Mouse (Mus musculus) urinary bladder, postnatal 36 days (tissue): Measurements from ENCODE around the gene Marc1.

Experiments used
- DNase-seq, 2 experiments: peaks; one replicate each; pipeline ENCODE4 v3.0.0; 2022; ENCODE audit warnings: low spot score in 2 of 2, mixed read lengths in 1 of 2

Marc1 gene

GRCm38 (mm10) chr1:184810780-184811575 is at the start of gene Marc1:
TSS of gene Marc1 (minus strand) at chr1:184811313.
- DNase-seq = no peak

- DNase-seq = no peak
Measured at GRCm38 (mm10) chr1:184860276-184860675, 49.2 kb upstream of the Marc1 start.

GRCm38 (mm10) chr1:184858253-184858652 is 47.1 kb upstream of the Marc1 start:
- no peak for DNase-seq

GRCm38 (mm10) chr1:184857216-184857615 is 46.1 kb upstream of the Marc1 start:
- no peak for DNase-seq

- DNase-seq = no peak
Measured at GRCm38 (mm10) chr1:184853922-184854321, 42.8 kb upstream of the Marc1 start.

DNA sequence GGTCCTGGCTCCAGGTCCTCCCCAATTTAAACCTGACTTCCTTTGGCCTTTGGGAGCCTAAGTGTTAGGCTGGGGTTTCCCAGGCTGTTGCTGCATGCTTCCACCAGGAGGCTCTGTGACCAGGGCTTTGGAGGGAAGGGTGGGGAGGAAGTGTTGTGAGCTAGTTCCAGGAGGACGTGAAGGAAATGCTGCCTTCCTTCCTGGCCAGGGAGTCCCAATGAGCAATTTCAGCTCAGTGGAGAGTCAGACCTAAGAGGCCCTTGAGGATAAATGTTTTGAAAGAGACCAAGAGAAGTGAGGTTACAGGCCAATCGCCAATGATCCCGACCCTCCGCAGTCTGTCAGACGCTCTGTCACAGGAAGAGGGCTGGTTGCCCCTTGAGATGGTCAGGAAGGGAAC is 42.2 kb upstream of the Marc1 start:
- peak; percentile 60 to 77 for DNase-seq

DNA sequence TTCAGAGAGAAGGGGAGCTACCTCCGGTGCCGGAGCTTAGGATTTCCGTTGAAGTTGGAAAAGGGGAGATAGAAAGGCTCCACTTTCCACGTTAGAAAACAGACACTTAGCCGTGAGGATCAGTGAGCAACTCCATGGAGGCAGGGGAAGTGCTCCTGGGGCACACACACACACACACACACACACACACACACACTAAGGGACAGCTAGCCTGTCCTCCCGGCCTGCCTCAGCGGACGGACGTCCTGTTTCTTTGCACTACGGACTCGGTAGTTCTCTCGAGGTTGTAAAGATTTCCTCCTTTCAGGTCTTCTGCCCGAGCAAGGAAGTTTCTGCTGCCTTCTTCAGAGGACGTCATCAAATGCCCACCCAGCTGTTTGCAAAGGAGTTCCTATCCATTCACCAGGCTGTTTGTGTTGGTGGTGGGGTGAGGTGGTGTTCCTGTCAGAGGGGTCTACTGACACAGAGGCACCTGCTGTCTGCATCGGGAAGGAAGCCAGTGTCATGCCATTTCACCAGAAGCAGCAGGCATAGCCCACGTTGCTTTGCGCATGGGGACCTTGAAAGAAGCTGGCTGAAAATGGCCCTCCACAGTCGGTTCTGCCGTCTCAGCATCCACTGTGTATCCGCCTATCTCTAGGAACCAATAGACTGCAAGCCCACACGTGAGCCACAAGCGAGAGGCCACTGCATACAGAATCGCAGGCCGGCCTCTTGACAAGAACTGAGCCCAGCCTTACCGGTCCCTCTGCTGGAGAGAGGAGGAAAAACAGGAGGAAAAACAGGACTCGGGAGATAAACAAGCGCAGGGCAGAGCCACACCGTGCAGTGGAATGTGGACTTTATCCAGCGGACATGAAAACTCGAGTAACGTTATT is 40.9 kb upstream of the Marc1 start:
- DNase-seq = peak; percentile 68 to 85

DNA sequence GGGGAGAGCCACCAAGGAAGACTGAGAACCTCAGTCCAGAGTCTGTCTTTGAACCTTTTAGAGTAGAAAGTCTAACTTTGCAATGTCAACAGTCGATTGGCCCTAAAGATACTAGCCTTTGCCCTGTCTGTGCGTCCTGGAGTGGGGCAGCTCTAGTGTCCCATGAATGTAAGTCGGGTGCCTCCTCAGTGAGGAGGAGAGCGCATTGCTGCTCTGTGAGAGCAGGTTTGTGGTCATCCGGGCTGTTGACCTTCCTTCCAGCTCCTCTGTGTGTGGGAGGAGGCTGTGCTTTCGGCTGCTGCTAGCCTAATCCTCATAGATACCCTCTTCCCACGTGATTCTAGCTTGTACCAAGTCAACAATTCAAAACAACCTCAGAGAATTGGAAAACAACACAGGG is 40.1 kb upstream of the Marc1 start:
- DNase-seq = no peak

- no peak for DNase-seq
Measured at GRCm38 (mm10) chr1:184846973-184847372, 35.9 kb upstream of the Marc1 start.

GRCm38 (mm10) chr1:184846092-184846750 is 35.1 kb upstream of the Marc1 start, which contains the start of gene Marc2:
TSS of gene Marc2 (minus strand) at chr1:184846451.
- DNase-seq = peak; percentile 26 to 33

DNA sequence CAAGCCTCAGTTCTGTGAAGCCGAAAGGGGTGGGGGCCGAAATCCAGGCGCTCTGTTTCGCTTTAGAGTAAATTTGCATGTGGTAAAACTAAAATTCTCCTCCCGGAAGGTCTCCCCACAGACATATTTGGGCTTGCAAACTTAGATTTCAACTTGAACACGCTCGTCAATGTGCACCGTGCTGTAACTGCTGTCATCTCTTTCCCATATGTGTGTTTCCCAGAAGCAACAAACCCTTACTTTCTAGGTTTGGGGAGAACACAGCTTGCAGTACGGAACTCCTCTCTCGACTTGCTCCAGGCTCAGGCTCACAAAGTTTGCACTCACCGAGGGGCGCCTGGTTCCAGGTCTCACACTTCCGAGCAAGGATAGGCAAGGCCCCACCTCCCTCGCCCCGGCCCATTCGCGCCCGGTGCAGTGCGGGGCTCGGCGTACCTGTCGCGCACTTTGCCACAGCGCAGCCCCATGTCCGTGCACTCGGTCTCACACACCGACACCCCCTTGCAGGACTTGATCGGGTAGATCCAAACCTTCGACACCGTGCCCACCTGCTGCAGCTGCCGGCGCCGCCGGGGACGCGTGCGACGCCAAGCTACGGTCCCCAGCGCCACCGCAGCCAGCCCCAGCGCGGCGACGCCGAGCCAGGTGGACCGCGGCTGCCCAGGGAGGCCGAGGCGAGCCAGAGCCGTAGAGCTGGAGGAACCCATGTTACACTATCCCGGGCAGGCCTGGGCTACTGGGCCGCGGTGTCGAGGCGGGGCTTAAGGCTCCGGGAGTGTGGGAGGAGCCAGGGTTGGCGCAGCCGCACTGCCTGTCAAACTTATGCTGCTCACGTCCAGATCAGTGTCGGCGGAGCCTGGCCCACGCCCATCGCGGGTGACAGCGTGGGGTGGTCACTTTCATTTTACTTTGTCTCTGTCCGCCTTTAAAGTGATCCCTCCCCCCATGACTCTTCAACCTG is 34.3 kb upstream of the Marc1 start:
- DNase-seq = peak; percentile 89 to 94

- DNase-seq = peak in 1 of 2 experiments; percentile 41
Measured at GRCm38 (mm10) chr1:184844326-184845066, 33.4 kb upstream of the Marc1 start.

DNA sequence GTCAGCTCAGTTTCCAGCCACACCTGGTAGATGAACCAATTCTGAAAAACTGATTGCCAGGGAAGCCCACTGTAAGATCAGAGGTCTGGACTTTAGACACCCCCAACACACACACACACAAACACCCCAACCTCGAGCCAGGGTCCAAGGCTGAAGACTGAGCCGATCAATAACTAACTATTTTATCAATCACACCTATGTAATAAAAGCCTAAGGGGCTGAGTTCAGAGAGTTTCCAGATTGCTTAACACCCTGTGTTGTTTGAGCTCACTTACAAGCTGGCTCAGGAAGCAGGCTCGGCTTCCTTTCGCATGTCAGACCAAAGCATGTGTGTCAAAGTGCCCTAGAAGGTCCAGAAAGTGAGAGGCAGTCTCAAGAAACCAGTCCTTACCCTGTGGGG is 26.5 kb upstream of the Marc1 start:
- DNase-seq = no peak

GRCm38 (mm10) chr1:184836350-184836749 is 25.2 kb upstream of the Marc1 start:
- DNase-seq = no peak

- DNase-seq = no peak
Measured at GRCm38 (mm10) chr1:184833499-184833898, 22.4 kb upstream of the Marc1 start.

DNA sequence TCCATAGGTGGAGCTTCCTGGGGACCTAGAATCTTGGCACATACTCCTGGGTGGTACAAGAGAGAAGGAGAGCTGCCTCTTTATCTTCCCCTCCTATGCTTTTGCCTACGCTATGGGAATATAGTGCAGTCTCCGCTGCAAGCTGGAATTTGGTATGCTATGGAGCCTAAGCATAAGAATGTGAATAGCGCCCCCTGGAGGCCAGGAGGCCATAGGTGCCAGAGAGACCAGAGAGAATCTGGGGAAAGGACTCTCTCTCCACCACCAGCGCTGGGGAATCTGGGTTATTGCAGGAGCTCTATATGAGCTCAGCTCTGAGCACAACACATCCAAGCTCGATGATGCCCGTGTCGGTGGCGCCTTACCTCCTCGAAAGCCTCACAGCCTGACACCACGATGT is 21.1 kb upstream of the Marc1 start:
- DNase-seq = no peak

DNA sequence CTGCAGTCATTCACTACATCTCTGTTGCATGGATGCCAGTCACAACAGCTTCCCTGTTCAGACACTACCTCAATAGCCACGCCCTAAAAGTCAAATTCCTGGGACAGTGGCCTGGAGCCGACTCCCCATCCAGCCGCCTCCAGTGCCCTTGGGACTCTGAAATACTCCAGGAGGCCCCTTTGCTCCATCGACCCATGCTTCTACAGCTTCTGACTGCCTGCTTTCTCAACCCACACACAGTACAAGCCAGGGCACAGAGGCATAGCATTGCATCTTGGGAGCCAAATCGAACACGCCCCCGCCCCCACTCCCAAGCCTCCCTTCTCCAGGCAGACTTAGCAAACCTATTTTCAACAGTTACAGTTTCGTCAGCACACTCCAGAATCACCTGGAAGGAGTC is 18.8 kb upstream of the Marc1 start:
- no peak for DNase-seq

DNA sequence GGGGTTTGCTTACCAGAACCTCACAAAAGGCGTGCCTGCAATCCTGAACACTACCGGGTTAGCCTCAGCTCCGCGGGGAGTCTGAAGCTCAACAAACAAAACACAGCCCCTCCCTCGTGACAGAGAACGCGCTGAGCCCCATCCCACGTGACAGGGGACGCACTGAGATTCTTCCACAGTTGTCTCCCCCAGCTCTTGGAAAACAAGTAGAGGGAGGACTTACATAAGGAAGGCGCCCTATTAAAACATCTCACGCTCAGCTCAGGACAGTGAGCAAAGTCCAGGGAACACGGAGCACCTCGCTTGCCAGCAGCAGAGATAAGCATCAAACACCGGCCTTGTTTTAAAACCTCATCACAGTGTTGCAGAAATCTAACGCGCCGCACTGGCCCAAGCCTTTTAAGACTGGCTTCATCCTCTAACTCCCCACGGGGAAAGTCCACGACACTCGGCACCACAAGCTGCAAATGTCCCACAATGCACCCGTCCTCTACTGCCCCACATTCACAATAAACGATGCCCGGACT is 16.1 kb upstream of the Marc1 start:
- no peak for DNase-seq

GRCm38 (mm10) chr1:184825093-184825492 is 14.0 kb upstream of the Marc1 start:
- DNase-seq = no peak

DNA sequence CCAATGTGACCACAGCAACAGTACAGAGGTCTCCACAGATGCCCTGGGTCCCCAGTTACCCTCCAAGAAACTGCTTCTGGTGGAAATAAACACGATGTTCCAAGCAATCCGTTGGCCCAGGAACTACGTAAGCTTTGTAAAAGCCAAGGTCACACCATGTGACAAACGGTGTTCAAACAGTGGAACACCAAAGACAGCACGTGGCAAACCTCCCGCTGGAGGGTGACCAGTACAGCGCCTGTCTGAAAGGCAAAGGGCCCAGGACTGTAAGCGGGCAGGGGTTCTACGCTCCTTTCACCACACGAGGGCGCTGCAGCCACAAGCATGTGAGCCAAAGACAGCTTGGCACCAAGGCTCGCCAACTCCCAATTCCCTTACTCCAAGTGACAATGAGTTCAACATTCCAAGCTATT is 13.3 kb upstream of the Marc1 start:
- DNase-seq = peak; percentile 77 to 91
